Mouse (Mus musculus): Measurements from ENCODE around the gene Cemip. TPM values are rescaled to one million over a fixed set of nuclear protein-coding genes. Genes with fewer than 3 reads are reported as not detected.

Cemip gene
- total and polyA plus RNA-seq, 2 experiments from 2014 or later = 0.37 to 2.9 TPM

GRCm38 (mm10) chr7:83976413-83976958, 109.8 kb downstream of the Cemip start:
- WGBS = 71% methylated on average over 6 of the region's 6 CpGs
- Histone ChIP-seq H3K4me1 (ENCODE audit: control insufficient read depth, insufficient read depth) (no peaks in the 10 kb centered on the region), H3K36me3 (replicated peaks; ENCODE audit: control insufficient read depth, insufficient read depth, low read length) (no peaks in the 10 kb centered on the region), H3K9ac (replicated peaks; ENCODE audit: low read depth, low read length) (no peak overlapping the region), H3K27ac (ENCODE audit: low read depth) (no peak overlapping the region), H3K9me3 (replicated peaks; ENCODE audit: control insufficient read depth, low read length) (no peaks in the 10 kb centered on the region), H3K4me2 (ENCODE audit: low read depth, low read length) (no peak overlapping the region), H3K4me3 (ENCODE audit: low read depth, low read length) (no peak overlapping the region), H3K27me3 (ENCODE audit: control insufficient read depth, insufficient read depth, low read length) (no peaks in the 10 kb centered on the region)
- TF ChIP-seq EP300 (IDR thresholded peaks at IDR 0.05; ENCODE audit: low read depth) = no peak
- no peak for TF ChIP-seq CTCF (IDR thresholded peaks at IDR 0.05; ENCODE audit: low read depth)
- DNase-seq (ENCODE audit: low spot score) (no peak), ATAC-seq (ENCODE audit: insufficient read depth, low read depth) (no peak)

GRCm38 (mm10) chr7:83975283-83975682, 111.0 kb downstream of the Cemip start:
- no peak for ATAC-seq (ENCODE audit: insufficient read depth, low read depth)
- H3K4me3 ChIP-seq (ENCODE audit: low read depth, low read length) = no peak overlapping the region
- H3K9ac ChIP-seq (replicated peaks; ENCODE audit: low read depth, low read length) = no peak overlapping the region
- H3K27me3 ChIP-seq (ENCODE audit: control insufficient read depth, insufficient read depth, low read length) = no peaks in the 10 kb centered on the region; the same call in 1 of the 2 replicates
- DNase-seq (ENCODE audit: low spot score) = no peak
- no peak overlapping the region for H3K4me2 ChIP-seq (ENCODE audit: low read depth, low read length)
- H3K36me3 ChIP-seq (replicated peaks; ENCODE audit: control insufficient read depth, insufficient read depth, low read length) = no peaks in the 10 kb centered on the region
- no peak overlapping the region for H3K27ac ChIP-seq (ENCODE audit: low read depth)
- WGBS = 80% methylated on average over 6 of the region's 6 CpGs
- no peaks in the 10 kb centered on the region for H3K9me3 ChIP-seq (replicated peaks; ENCODE audit: control insufficient read depth, low read length)
- no peaks in the 10 kb centered on the region for H3K4me1 ChIP-seq (ENCODE audit: control insufficient read depth, insufficient read depth)
- TF ChIP-seq CTCF (IDR thresholded peaks at IDR 0.05; ENCODE audit: low read depth) = no peak
- TF ChIP-seq EP300 (IDR thresholded peaks at IDR 0.05; ENCODE audit: low read depth) = no peak

GRCm38 (mm10) chr7:83972485-83972884, 113.8 kb downstream of the Cemip start:
- TF ChIP-seq CTCF (IDR thresholded peaks at IDR 0.05; ENCODE audit: low read depth) (no peak), EP300 (IDR thresholded peaks at IDR 0.05; ENCODE audit: low read depth) (no peak)
- no peak for ATAC-seq (ENCODE audit: insufficient read depth, low read depth)
- WGBS = 49% methylated on average over 7 of the region's 7 CpGs
- Histone ChIP-seq H3K9ac (replicated peaks; ENCODE audit: low read depth, low read length) (no peak overlapping the region), H3K4me2 (ENCODE audit: low read depth, low read length) (no peak overlapping the region), H3K4me1 (ENCODE audit: control insufficient read depth, insufficient read depth) (no peaks in the 10 kb centered on the region), H3K27ac (ENCODE audit: low read depth) (no peak overlapping the region), H3K36me3 (replicated peaks; ENCODE audit: control insufficient read depth, insufficient read depth, low read length) (no peaks in the 10 kb centered on the region), H3K27me3 (ENCODE audit: control insufficient read depth, insufficient read depth, low read length) (no peaks in the 10 kb centered on the region; the same call in 1 of the 2 replicates), H3K9me3 (replicated peaks; ENCODE audit: control insufficient read depth, low read length) (no peaks in the 10 kb centered on the region), H3K4me3 (ENCODE audit: low read depth, low read length) (no peak overlapping the region)
- DNase-seq (ENCODE audit: low spot score) = no peak

GRCm38 (mm10) chr7:83966047-83966818, 120.1 kb downstream of the Cemip start:
- TF ChIP-seq EP300 (IDR thresholded peaks at IDR 0.05; ENCODE audit: low read depth) (no peak), CTCF (IDR thresholded peaks at IDR 0.05; ENCODE audit: low read depth) (no peak)
- no peak overlapping the region for H3K9ac ChIP-seq (replicated peaks; ENCODE audit: low read depth, low read length)
- ATAC-seq (ENCODE audit: insufficient read depth, low read depth) (0 out of 2 replicates have a peak, but pooled peaks have one; percentile 27), DNase-seq (ENCODE audit: low spot score) (no peak)
- no peak overlapping the region for H3K4me2 ChIP-seq (ENCODE audit: low read depth, low read length)
- H3K4me1 ChIP-seq (ENCODE audit: control insufficient read depth, insufficient read depth) = no peaks in the 10 kb centered on the region; the same call in 1 of the 2 replicates
- whole genome bisulfite sequencing = 60% methylated on average over 5 of the region's 5 CpGs
- H3K9me3 ChIP-seq (replicated peaks; ENCODE audit: control insufficient read depth, low read length) = no peaks in the 10 kb centered on the region
- no peak overlapping the region for H3K4me3 ChIP-seq (ENCODE audit: low read depth, low read length)
- no peaks in the 10 kb centered on the region for H3K36me3 ChIP-seq (replicated peaks; ENCODE audit: control insufficient read depth, insufficient read depth, low read length)
- no peak overlapping the region for H3K27ac ChIP-seq (ENCODE audit: low read depth)
- H3K27me3 ChIP-seq (ENCODE audit: control insufficient read depth, insufficient read depth, low read length) = no peaks in the 10 kb centered on the region; the same call in 1 of the 2 replicates

- ATAC-seq (ENCODE audit: insufficient read depth, low read depth) = no peak
- no peaks in the 10 kb centered on the region; the same call in 1 of the 2 replicates for H3K4me1 ChIP-seq (ENCODE audit: control insufficient read depth, insufficient read depth)
- no peak overlapping the region for H3K4me3 ChIP-seq (ENCODE audit: low read depth, low read length)
- no peak overlapping the region for H3K9ac ChIP-seq (replicated peaks; ENCODE audit: low read depth, low read length)
- no peak for DNase-seq (ENCODE audit: low spot score)
- TF ChIP-seq CTCF (IDR thresholded peaks at IDR 0.05; ENCODE audit: low read depth) = no peak
- TF ChIP-seq EP300 (IDR thresholded peaks at IDR 0.05; ENCODE audit: low read depth) = no peak
- no peaks in the 10 kb centered on the region for H3K36me3 ChIP-seq (replicated peaks; ENCODE audit: control insufficient read depth, insufficient read depth, low read length)
- no peaks in the 10 kb centered on the region for H3K9me3 ChIP-seq (replicated peaks; ENCODE audit: control insufficient read depth, low read length)
- H3K27ac ChIP-seq (ENCODE audit: low read depth) = no peak overlapping the region
- H3K27me3 ChIP-seq (ENCODE audit: control insufficient read depth, insufficient read depth, low read length) = no peaks in the 10 kb centered on the region
- no peak overlapping the region for H3K4me2 ChIP-seq (ENCODE audit: low read depth, low read length)
Observed at GRCm38 (mm10) chr7:83965181-83965580, 121.1 kb downstream of the Cemip start.
